Mouse (Mus musculus): ENCODE results near the gene Idh3g. TPM values are rescaled to one million over a fixed set of nuclear protein-coding genes. Genes with fewer than 3 reads are reported as not detected.

The Idh3g gene
- polyA plus RNA-seq (2014; fragmentation: Nextera tagmentation; extraction: Ambion mirVana) = 182 and 185 TPM in 2 replicates

DNA sequence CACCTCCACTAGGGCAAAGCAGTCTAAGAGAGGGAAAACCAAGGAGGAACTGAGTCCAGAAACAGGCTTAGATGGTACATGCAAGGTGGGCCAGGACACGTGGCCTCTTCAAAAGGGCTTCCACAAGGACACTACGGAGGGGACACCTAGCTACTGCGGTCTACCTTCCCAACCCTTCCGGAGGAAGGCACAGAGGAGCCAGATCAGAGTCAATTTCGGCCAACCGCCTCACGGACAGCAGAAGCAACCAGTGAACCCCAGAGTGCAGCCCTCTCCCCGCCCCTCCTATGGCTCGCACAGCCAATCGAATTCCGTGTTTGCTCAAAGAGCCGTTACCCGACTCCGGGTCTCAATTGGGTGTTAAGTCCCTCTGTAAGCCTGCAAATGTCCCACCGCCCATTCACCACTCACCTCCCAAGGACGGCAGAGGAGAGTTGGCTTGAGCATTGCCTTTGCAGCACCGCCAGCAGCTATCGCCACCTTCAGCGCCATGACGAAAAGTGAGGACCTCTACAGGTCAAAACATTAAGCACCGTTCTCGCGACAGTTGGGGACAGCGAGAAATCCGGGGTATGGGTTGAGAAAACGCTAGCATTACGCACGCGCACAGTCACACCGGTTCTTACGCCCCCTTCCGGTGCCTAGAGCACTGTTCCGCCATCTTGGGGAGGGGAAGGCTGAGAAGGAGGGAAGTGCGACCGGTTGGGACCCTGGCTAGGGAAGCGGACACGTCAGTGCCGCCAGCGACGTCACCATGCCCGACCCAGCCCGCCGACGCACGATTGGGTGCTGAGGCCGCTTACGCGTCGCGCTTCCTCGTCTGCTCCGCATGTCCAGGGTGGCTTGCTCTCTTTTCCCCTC is at the start of gene Idh3g, which contains the start of gene Ssr4:
Idh3g (minus strand) TSS at position 534 of the 861 bp plus-strand sequence.
Ssr4 (plus strand) TSS at position 665 of the 861 bp plus-strand sequence.
- Histone ChIP-seq H3K4me2 (peak within 1 kb of the TSS; percentile 48), H3K27ac (ENCODE audit: low read depth, low read length) (peak within 1 kb of the TSS; percentile 57), H3K4me1 (ENCODE audit: control insufficient read depth, insufficient read depth, low read length) (peaks cover 2% of the 10 kb centered on the region; the same call in 1 of the 2 replicates), H3K4me3 (ENCODE audit: low read depth, low read length) (peak within 1 kb of the TSS; percentile 52), H3K9ac (ENCODE audit: low read length) (peak within 1 kb of the TSS; percentile 74), H3K27me3 (ENCODE audit: control insufficient read depth, insufficient read depth, low read length) (no peaks in the 10 kb centered on the region), H3K36me3 (ENCODE audit: control insufficient read depth, insufficient read depth, low read length) (no peaks in the 10 kb centered on the region), H3K9me3 (ENCODE audit: control insufficient read depth, low read length) (no peaks in the 10 kb centered on the region)
- peak; percentile 97 for ATAC-seq (ENCODE audit: low FRiP score)
- DNase-seq (ENCODE audit: low spot score, missing footprints) = peak; percentile 99
- WGBS = 19% methylated on average over 52 of the region's 52 CpGs

DNA sequence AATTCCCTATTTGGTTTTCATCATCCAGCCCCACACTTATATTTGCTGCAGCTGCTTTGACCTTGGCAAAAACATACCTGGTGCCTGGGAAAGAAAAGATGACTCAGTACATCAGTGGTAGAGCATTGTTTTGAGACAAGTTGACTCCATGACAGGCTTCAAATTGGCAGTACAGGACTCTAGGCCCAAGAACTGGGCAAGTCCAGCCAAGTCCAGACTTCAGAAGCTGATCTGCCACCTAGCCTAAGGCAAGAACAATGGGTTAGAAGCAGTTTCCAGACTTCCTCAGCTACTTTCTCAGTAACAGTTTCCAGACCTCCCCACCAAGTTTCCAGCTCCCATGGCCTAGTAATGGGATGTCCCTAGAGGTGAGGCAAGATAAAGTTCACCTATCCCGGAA is 49.0 kb upstream of the Idh3g start:
- no peak overlapping the region for H3K27ac ChIP-seq (ENCODE audit: low read depth, low read length)
- no peaks in the 10 kb centered on the region for H3K9me3 ChIP-seq (ENCODE audit: control insufficient read depth, low read length)
- no peak overlapping the region for H3K4me2 ChIP-seq
- H3K4me1 ChIP-seq (ENCODE audit: control insufficient read depth, insufficient read depth, low read length) = no peaks in the 10 kb centered on the region
- H3K9ac ChIP-seq (ENCODE audit: low read length) = no peak overlapping the region
- no peaks in the 10 kb centered on the region for H3K36me3 ChIP-seq (ENCODE audit: control insufficient read depth, insufficient read depth, low read length)
- DNase-seq (ENCODE audit: low spot score, missing footprints) = no peak
- H3K27me3 ChIP-seq (ENCODE audit: control insufficient read depth, insufficient read depth, low read length) = no peaks in the 10 kb centered on the region
- WGBS = 100% methylated on average over 1 of the region's 1 CpGs
- no peak for ATAC-seq (ENCODE audit: low FRiP score)
- no peak overlapping the region for H3K4me3 ChIP-seq (ENCODE audit: low read depth, low read length)

DNA sequence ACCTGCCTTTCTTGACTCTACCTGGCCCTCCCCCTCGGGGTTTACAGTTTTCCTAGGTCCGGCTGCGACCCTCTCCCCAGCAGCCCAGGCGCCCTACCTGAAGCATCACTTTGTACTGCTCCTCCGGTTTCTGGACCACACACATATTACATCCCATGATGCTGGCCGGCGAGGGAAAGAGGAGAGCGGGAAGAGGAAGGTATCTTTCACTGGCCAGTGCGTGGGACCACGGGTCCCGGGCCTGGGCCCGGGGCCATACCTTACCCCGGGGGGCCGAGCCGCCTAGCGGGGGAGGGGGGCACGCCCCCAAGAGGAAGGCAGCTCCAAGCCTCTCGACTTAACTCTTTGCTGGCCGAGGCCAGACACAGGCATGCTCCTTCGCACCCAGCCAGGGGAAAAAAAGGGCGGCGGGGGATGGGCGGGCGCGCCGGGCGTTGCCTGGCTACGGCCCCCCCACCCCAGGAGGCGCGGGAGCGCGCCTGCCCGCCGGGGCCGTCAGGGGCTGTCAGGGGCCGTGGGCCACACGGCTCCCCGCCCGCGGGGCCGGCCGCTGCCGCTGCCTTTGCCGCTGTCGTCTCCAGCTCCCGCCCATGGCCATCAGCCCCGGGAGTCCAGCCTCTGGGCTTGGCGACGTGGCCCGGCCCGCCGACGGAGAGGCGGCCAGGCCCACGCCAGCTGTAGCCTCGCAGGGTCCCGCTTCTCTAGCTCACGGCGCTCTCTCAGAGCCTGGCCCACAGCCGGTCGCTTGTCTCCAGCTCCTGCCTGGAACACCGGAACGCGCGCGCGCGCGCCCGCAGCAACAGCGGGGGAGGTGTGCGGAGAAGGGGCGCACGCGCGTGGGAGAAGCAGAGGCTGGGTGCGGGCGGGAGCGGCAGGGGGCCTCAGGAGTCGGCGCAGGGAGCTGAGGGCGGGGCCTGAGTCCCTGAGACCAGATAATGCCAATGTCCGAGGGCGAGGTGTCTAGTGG is 37.8 kb upstream of the Idh3g start, which contains the start of gene Pdzd4:
Pdzd4 (minus strand) TSS at position 785 of the 967 bp plus-strand sequence.
- peak within 1 kb of the TSS; percentile 54 for H3K27ac ChIP-seq (ENCODE audit: low read depth, low read length)
- peak within 1 kb of the TSS; percentile 64 for H3K4me2 ChIP-seq
- H3K4me1 ChIP-seq (ENCODE audit: control insufficient read depth, insufficient read depth, low read length) = 0 out of 2 replicates have a peak, but pooled peaks cover 2% of the 10 kb centered on the region
- peak within 1 kb of the TSS; percentile 58 for H3K4me3 ChIP-seq (ENCODE audit: low read depth, low read length)
- ATAC-seq (ENCODE audit: low FRiP score) (peak; percentile 85), DNase-seq (ENCODE audit: low spot score, missing footprints) (peak; percentile 95)
- no peaks in the 10 kb centered on the region for H3K9me3 ChIP-seq (ENCODE audit: control insufficient read depth, low read length)
- H3K27me3 ChIP-seq (ENCODE audit: control insufficient read depth, insufficient read depth, low read length) = no peaks in the 10 kb centered on the region
- no peaks in the 10 kb centered on the region for H3K36me3 ChIP-seq (ENCODE audit: control insufficient read depth, insufficient read depth, low read length)
- WGBS = 11% methylated on average over 48 of the region's 84 CpGs
- peak within 1 kb of the TSS; percentile 77 for H3K9ac ChIP-seq (ENCODE audit: low read length)

DNA sequence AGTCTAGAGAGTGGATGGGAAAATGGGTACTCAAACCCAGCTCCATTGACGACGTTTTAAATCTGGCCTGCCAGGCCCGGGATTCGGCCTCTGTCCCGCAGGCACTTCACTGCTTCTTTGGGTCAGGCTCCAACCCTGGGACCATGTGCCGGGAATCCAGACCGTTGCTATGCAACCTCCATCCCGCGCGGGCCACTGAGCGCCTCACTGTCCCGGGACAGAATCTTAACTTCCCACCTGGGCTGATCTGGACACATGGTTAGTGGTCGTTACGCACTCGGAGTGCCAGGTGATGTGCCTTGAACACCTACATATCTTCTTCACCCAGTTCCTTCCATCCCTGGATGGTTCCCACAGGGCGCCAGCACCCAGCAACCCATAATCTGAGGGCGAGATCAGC is 37.0 kb upstream of the Idh3g start:
- peak overlapping the region; percentile 58 for H3K4me3 ChIP-seq (ENCODE audit: low read depth, low read length)
- WGBS = 18% methylated on average over 17 of the region's 17 CpGs
- ATAC-seq (ENCODE audit: low FRiP score) (peak; percentile 58), DNase-seq (ENCODE audit: low spot score, missing footprints) (peak; percentile 84)
- H3K27me3 ChIP-seq (ENCODE audit: control insufficient read depth, insufficient read depth, low read length) = no peaks in the 10 kb centered on the region
- H3K27ac ChIP-seq (ENCODE audit: low read depth, low read length) = no peak overlapping the region
- H3K36me3 ChIP-seq (ENCODE audit: control insufficient read depth, insufficient read depth, low read length) = no peaks in the 10 kb centered on the region
- peak overlapping the region; percentile 64 for H3K4me2 ChIP-seq
- H3K4me1 ChIP-seq (ENCODE audit: control insufficient read depth, insufficient read depth, low read length) = 0 out of 2 replicates have a peak, but pooled peaks cover 2% of the 10 kb centered on the region
- peak overlapping the region; percentile 77 for H3K9ac ChIP-seq (ENCODE audit: low read length)
- no peaks in the 10 kb centered on the region for H3K9me3 ChIP-seq (ENCODE audit: control insufficient read depth, low read length)

DNA sequence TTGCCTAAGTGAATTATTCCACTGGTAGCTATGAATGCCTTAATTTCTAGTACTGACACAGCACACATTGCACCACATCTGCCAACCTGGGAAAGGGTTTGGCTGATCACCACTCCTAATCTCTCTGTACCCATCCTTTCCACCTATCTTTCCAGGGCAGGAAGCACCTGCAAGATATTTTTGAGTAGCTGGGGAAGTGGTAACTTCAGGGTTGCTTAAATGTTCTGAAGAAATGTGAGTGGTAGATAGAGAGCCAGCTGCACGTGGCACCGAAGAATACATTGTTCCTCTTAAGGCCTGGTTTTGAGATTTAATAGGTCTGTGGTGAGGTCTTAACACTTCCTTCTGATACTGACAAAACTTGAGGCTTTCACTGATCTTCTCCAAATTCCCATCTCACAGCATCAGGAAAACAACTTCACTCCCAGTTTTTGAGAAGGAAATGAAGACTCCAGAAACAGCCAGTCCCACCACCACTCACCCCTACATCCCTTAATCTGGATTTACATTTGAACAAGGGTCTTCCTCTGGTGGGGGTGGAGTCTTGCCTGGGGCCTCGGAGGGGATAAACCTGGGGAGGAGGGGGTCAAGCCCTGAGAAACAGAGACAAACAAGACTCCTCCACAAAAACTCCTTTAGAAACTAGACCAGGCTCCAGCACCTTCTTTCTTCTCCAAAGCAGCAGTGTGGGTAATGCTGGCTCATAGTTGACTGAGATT is 30.1 kb upstream of the Idh3g start:
- Histone ChIP-seq H3K9me3 (ENCODE audit: control insufficient read depth, low read length) (no peaks in the 10 kb centered on the region), H3K27me3 (ENCODE audit: control insufficient read depth, insufficient read depth, low read length) (no peaks in the 10 kb centered on the region), H3K4me3 (ENCODE audit: low read depth, low read length) (no peak overlapping the region), H3K4me2 (no peak overlapping the region), H3K9ac (ENCODE audit: low read length) (no peak overlapping the region), H3K4me1 (ENCODE audit: control insufficient read depth, insufficient read depth, low read length) (peaks cover 6% of the 10 kb centered on the region; the same call in 1 of the 2 replicates), H3K27ac (ENCODE audit: low read depth, low read length) (no peak overlapping the region), H3K36me3 (ENCODE audit: control insufficient read depth, insufficient read depth, low read length) (no peaks in the 10 kb centered on the region)
- 47% methylated on average over 3 of the region's 3 CpGs for WGBS
- DNase-seq (ENCODE audit: low spot score, missing footprints) (no peak), ATAC-seq (ENCODE audit: low FRiP score) (no peak)

DNA sequence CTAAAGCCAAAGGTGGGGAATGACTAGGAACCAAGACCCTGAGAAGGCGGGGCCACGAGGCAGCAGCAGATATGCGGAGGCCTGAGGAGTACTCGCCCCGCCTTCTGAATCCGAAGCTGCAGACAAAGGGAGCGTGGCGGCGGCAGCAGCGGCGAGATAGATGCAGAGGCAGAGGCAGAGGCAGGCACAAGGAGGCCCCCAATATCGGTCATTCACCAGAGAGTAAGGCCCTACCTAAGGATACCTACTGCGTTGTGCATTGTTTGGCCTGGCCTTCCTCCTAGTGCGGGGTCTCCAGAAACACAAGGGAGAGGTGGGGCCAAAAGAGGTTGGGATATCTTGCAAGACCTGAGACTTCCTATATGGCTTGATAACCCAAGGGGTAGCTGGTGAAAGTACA is 28.4 kb upstream of the Idh3g start:
- peak; percentile 89 for DNase-seq (ENCODE audit: low spot score, missing footprints)
- 32% methylated on average over 11 of the region's 14 CpGs for WGBS
- ATAC-seq (ENCODE audit: low FRiP score) = peak; percentile 74

DNA sequence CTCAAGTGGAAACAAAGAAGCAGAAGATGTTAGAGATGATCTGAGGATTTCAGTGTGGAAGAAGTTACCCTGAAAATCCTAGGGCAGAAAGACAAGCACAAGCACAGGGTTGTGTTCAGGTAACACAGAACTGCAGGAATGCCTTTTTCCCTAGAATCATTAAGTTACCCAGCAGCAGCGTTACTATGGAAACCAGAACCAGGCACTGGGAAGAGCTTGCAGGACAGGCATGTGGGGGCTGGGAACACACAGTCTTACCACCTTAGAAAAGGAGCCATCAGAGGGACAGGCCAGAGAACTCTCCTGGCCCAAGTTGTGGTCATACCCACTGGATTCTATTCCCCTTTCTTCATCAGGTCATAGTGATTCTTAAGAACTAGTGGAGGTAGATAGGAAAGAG is 19.1 kb upstream of the Idh3g start:
- no peak overlapping the region for H3K4me3 ChIP-seq (ENCODE audit: low read depth, low read length)
- ATAC-seq (ENCODE audit: low FRiP score) (no peak), DNase-seq (ENCODE audit: low spot score, missing footprints) (no peak)
- no peaks in the 10 kb centered on the region for H3K4me1 ChIP-seq (ENCODE audit: control insufficient read depth, insufficient read depth, low read length)
- no peaks in the 10 kb centered on the region for H3K27me3 ChIP-seq (ENCODE audit: control insufficient read depth, insufficient read depth, low read length)
- 69% methylated on average over 1 of the region's 1 CpGs for WGBS
- no peaks in the 10 kb centered on the region for H3K9me3 ChIP-seq (ENCODE audit: control insufficient read depth, low read length)
- no peak overlapping the region for H3K27ac ChIP-seq (ENCODE audit: low read depth, low read length)
- no peak overlapping the region for H3K9ac ChIP-seq (ENCODE audit: low read length)
- H3K4me2 ChIP-seq = no peak overlapping the region
- no peaks in the 10 kb centered on the region for H3K36me3 ChIP-seq (ENCODE audit: control insufficient read depth, insufficient read depth, low read length)

More for the DNA sequence above, 28.4 kb upstream of the Idh3g start:
- H3K4me3 ChIP-seq (ENCODE audit: low read depth, low read length) = peak overlapping the region; percentile 22; the same call in 1 of the 2 replicates
- H3K27me3 ChIP-seq (ENCODE audit: control insufficient read depth, insufficient read depth, low read length) = no peaks in the 10 kb centered on the region
- H3K4me1 ChIP-seq (ENCODE audit: control insufficient read depth, insufficient read depth, low read length) = peaks cover 6% of the 10 kb centered on the region; the same call in 1 of the 2 replicates
- peak overlapping the region; percentile 40 for H3K4me2 ChIP-seq
- H3K27ac ChIP-seq (ENCODE audit: low read depth, low read length) = peak overlapping the region; percentile 35; the same call in 1 of the 2 replicates
- H3K9ac ChIP-seq (ENCODE audit: low read length) = peak overlapping the region; percentile 71
- no peaks in the 10 kb centered on the region for H3K9me3 ChIP-seq (ENCODE audit: control insufficient read depth, low read length)
- H3K36me3 ChIP-seq (ENCODE audit: control insufficient read depth, insufficient read depth, low read length) = no peaks in the 10 kb centered on the region

DNA sequence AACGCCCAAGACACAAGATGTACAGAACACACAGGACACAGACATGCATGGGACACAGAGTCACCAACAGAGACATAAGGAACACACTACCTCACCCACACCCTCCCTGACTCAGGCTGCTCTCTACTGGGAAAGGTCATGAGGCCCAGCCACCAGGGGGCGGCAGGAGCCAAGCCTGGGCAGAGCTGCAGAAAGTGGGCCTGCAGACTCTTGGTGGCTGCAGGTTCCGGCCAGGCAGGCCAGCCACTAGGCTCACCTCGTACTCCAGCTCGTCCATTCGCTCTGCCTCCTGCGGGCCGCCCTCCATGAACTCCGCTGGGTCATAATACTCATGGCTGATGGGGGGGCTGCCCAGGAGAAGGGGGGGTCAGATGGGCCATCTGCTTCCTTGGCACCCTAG is 11.8 kb upstream of the Idh3g start:
- no peak overlapping the region for H3K4me3 ChIP-seq (ENCODE audit: low read depth, low read length)
- H3K9ac ChIP-seq (ENCODE audit: low read length) = no peak overlapping the region
- DNase-seq (ENCODE audit: low spot score, missing footprints) (peak; percentile 95), ATAC-seq (ENCODE audit: low FRiP score) (peak; percentile 87)
- H3K4me2 ChIP-seq = no peak overlapping the region
- H3K9me3 ChIP-seq (ENCODE audit: control insufficient read depth, low read length) = no peaks in the 10 kb centered on the region
- H3K4me1 ChIP-seq (ENCODE audit: control insufficient read depth, insufficient read depth, low read length) = no peaks in the 10 kb centered on the region
- H3K27ac ChIP-seq (ENCODE audit: low read depth, low read length) = no peak overlapping the region
- H3K36me3 ChIP-seq (ENCODE audit: control insufficient read depth, insufficient read depth, low read length) = no peaks in the 10 kb centered on the region
- WGBS = 41% methylated on average over 9 of the region's 9 CpGs
- H3K27me3 ChIP-seq (ENCODE audit: control insufficient read depth, insufficient read depth, low read length) = no peaks in the 10 kb centered on the region

Data from midbrain, embryonic 11.5 days (tissue).